Mouse (Mus musculus) embryonic facial prominence, embryonic 13.5 days (tissue): ENCODE measurements at regions not wholly inside any gene's neighbourhood (a gene's known extent, or its start where the extent isn't known, plus 50 kb on each side); places are given as distances from the start of the nearest gene placed in this dataset.

ENCODE experiments used
- ATAC-seq: fragments of 200-750 bp; cut with Nextera tagmentation; 2 replicates; pipeline ENCODE4 v1.8.0; 2017; ENCODE audit warnings: low read depth; ENCODE audit not compliant: insufficient number of reproducible peaks, insufficient read depth, low FRiP score, low TSS enrichment
- H3K27ac ChIP-seq: fragments of 300-500 bp; sonication (generic); 2 replicates; pipeline ENCODE4 v1.5.1; 2015; ENCODE audit warnings: moderate library complexity, mild to moderate bottlenecking, inconsistent platforms
- H3K27me3 ChIP-seq: fragments of 300-500 bp; sonication (generic); 2 replicates; pipeline ENCODE4 v1.6.1; 2015; ENCODE audit warnings: mild to moderate bottlenecking, inconsistent platforms
- H3K36me3 ChIP-seq: fragments of 300-500 bp; sonication (generic); 2 replicates; pipeline ENCODE4 v1.6.1; 2015; ENCODE audit warnings: mild to moderate bottlenecking, inconsistent platforms
- H3K4me1 ChIP-seq: fragments of 300-500 bp; sonication (generic); 2 replicates; pipeline ENCODE4 v1.6.1; 2015; ENCODE audit warnings: inconsistent platforms
- H3K4me2 ChIP-seq: fragments of 300-500 bp; sonication (generic); 2 replicates; pipeline ENCODE4 v1.6.1; 2015; ENCODE audit warnings: moderate library complexity, mild to moderate bottlenecking, inconsistent platforms
- H3K4me3 ChIP-seq: fragments of 300-500 bp; sonication (generic); 2 replicates; pipeline ENCODE4 v1.5.1; 2015; ENCODE audit warnings: mild to moderate bottlenecking, inconsistent platforms
- H3K9ac ChIP-seq: fragments of 300-500 bp; sonication (generic); 2 replicates; pipeline ENCODE4 v1.6.1; 2015; ENCODE audit warnings: mild to moderate bottlenecking, inconsistent platforms
- H3K9me3 ChIP-seq: fragments of 300-500 bp; sonication (generic); 2 replicates; pipeline ENCODE4 v1.6.1; 2016; ENCODE audit warnings: inconsistent platforms
- WGBS: fragments of 180-500 bp; shearing (Covaris S2); methylation state at CpG from one replicate; pipeline ENCODE4 v1.1.7; 2015; ENCODE audit warnings: mixed read lengths; 5-methylcytosine and 5-hydroxymethylcytosine counted together

DNA sequence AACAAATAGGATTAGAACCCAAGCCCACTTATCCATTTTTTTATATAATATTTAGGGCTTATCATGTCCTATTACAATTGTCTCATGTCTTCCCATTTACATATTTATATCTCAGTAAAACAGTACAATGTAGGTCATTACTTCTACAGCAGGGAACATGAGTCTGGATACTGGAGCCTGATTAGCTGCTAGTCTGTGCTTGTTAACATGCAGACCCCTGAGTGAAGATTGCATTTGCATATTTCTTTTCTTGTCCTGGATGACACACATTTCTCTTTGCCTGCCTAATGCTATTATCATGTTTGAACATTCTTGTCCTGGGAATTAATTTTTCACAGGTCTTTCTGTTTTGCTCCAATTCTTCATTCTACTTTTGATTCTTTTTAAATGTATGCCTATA lies 155.0 kb upstream of the 4921530L21Rik start:
- Histone ChIP-seq H3K4me1 (no peaks in the 10 kb centered on the region), H3K9me3 (no peaks in the 10 kb centered on the region), H3K4me2 (no peak overlapping the region), H3K9ac (no peak overlapping the region), H3K36me3 (no peaks in the 10 kb centered on the region), H3K27me3 (no peaks in the 10 kb centered on the region), H3K4me3 (no peak overlapping the region), H3K27ac (no peak overlapping the region)
- ATAC-seq: no peak

DNA sequence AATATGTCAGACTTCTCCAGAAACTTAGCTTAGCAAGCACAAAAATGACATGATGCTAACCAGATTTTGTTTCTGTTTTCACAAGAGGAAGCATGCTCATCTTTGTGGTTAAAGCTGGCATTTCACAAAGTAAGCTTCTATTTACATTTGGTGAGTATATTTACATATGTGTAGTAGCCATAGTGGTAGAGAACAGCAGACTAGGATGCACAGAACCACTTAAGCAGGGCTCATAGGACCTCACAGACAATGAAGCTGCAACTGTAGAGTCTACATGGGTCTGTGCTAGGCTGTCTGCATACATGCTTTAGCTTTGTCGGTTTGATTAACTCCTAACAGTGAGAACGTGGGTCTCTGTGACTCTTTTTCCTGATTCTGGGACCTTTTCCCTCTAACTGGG lies 105.3 kb upstream of the 4921530L21Rik start:
- Histone ChIP-seq H3K9me3 (no peaks in the 10 kb centered on the region), H3K36me3 (no peaks in the 10 kb centered on the region), H3K4me2 (no peak overlapping the region), H3K4me3 (no peak overlapping the region), H3K27me3 (no peaks in the 10 kb centered on the region), H3K9ac (no peak overlapping the region), H3K4me1 (peaks cover 5% of the 10 kb centered on the region), H3K27ac (peak overlapping the region; percentile 51; the same call in 1 of the 2 replicates)
- WGBS: 38% methylated on average over 2 of the region's 2 CpGs
- ATAC-seq: no peak

DNA sequence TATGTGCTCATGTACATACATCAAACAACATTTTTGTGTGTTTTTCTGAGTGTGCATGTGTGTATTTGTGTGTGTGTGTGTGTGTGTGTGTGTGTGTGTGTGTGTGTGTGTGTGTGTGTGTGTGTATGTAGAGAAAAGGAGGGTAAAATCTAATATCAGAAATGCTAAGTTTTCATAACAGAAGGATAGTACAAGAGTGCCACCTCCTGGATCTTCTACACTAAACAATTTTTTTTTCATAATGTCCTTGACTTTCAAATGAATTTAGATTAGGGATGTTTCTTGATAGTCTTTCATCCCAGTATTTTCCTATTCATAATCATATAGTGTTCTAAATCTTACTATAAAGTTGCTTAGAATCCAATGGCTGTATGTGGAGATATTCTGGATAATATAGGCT lies 103.6 kb upstream of the 4921530L21Rik start:
- H3K9me3 ChIP-seq: no peaks in the 10 kb centered on the region
- no peak for ATAC-seq
- no peaks in the 10 kb centered on the region for H3K27me3 ChIP-seq
- no peak overlapping the region for H3K4me2 ChIP-seq
- H3K4me3 ChIP-seq: no peak overlapping the region
- H3K36me3 ChIP-seq: no peaks in the 10 kb centered on the region
- no peak overlapping the region for H3K9ac ChIP-seq
- peaks cover 5% of the 10 kb centered on the region for H3K4me1 ChIP-seq
- no peak overlapping the region for H3K27ac ChIP-seq
